Mouse (Mus musculus): ENCODE data around the gene Zfp90.

GRCm38 (mm10) chr8:106463795-106464194, 48.7 kb downstream of the Zfp90 start:
- TF ChIP-seq GATA1 (IDR thresholded peaks at IDR 0.05; ENCODE audit: borderline replicate concordance, low read length): no peak
- TF ChIP-seq FLI1 (IDR thresholded peaks at IDR 0.05; ENCODE audit: low read length): no peak

All from megakaryocyte, embryonic 14.5 days (primary cell).